Mouse (Mus musculus) hindbrain, embryonic 13.5 days (tissue): ENCODE measurements around the gene Itgb1bp1. TPM values are rescaled to one million over a fixed set of nuclear protein-coding genes. Genes with fewer than 3 reads are reported as not detected.

Experiments used
- ATAC-seq: fragments of 200-750 bp; cut with Nextera tagmentation; 2 replicates; pipeline ENCODE4 v1.8.0; 2017; ENCODE audit warnings: moderate TSS enrichment; ENCODE audit not compliant: low FRiP score
- H3K27ac ChIP-seq: fragments of 300-500 bp; sonication (generic); 2 replicates; pipeline ENCODE4 v1.5.1; 2015; ENCODE audit warnings: inconsistent platforms, mild to moderate bottlenecking, moderate library complexity
- H3K27me3 ChIP-seq: fragments of 300-500 bp; sonication (generic); 2 replicates; pipeline ENCODE4 v1.6.1; 2015; ENCODE audit warnings: mild to moderate bottlenecking, inconsistent platforms
- H3K36me3 ChIP-seq: fragments of 300-500 bp; sonication (generic); 2 replicates; pipeline ENCODE4 v1.6.1; 2015; ENCODE audit warnings: mild to moderate bottlenecking, inconsistent platforms
- H3K4me1 ChIP-seq: fragments of 300-500 bp; sonication (generic); replicated peaks from 2 replicates; pipeline ENCODE4 v1.6.1; 2015; ENCODE audit warnings: inconsistent platforms
- H3K4me2 ChIP-seq: fragments of 300-500 bp; sonication (generic); 2 replicates; pipeline ENCODE4 v1.6.1; 2015; ENCODE audit warnings: inconsistent platforms, mild to moderate bottlenecking, moderate library complexity
- H3K4me3 ChIP-seq: fragments of 300-500 bp; sonication (generic); 2 replicates; pipeline ENCODE4 v1.5.1; 2015; ENCODE audit warnings: mild to moderate bottlenecking, inconsistent platforms
- H3K9ac ChIP-seq: fragments of 300-500 bp; sonication (generic); 2 replicates; pipeline ENCODE4 v1.6.1; 2015; ENCODE audit warnings: mild to moderate bottlenecking, inconsistent platforms
- H3K9me3 ChIP-seq: fragments of 300-500 bp; sonication (generic); 2 replicates; pipeline ENCODE4 v1.6.1; 2016; ENCODE audit warnings: inconsistent platforms
- WGBS: fragments of 180-500 bp; shearing (Covaris S2); methylation state at CpG from one replicate; pipeline ENCODE4 v1.1.7; 2015; 5-methylcytosine and 5-hydroxymethylcytosine counted together
- polyA plus RNA-seq: library from polyadenylated mRNA; unstranded; fragments of >200 nt; fragmentation: Nextera tagmentation; extraction: Ambion mirVana; gene quantifications from 2 replicates; pipeline ENCODE4 v1.2.1, GENCODE M21; 2015

Gene Itgb1bp1
- polyA plus RNA-seq, 1 experiment from 2014 or later: 38.4 TPM

GRCm38 (mm10) chr12:21288716-21289395, 2.8 kb upstream of the Itgb1bp1 start:
- 94% methylated on average over 3 of the region's 3 CpGs for WGBS
- Histone ChIP-seq H3K4me1 (peaks cover 35% of the 10 kb centered on the region), H3K9me3 (no peaks in the 10 kb centered on the region), H3K4me2 (no peak overlapping the region), H3K36me3 (peaks cover 39% of the 10 kb centered on the region), H3K27ac (no peak overlapping the region), H3K27me3 (no peaks in the 10 kb centered on the region), H3K9ac (no peak overlapping the region), H3K4me3 (no peak overlapping the region)
- no peak for ATAC-seq

- H3K9ac ChIP-seq: peak overlapping the region; percentile 90
- no peaks in the 10 kb centered on the region for H3K27me3 ChIP-seq
- peak overlapping the region; percentile 65 for H3K4me3 ChIP-seq
- no peaks in the 10 kb centered on the region for H3K9me3 ChIP-seq
- WGBS: 36% methylated on average over 18 of the region's 18 CpGs
- peak; percentile 55 for ATAC-seq
- peak overlapping the region; percentile 94 for H3K27ac ChIP-seq
- peak overlapping the region; percentile 83 for H3K4me2 ChIP-seq
- H3K4me1 ChIP-seq: peaks cover 35% of the 10 kb centered on the region
- peaks cover 20% of the 10 kb centered on the region for H3K36me3 ChIP-seq
Measured at GRCm38 (mm10) chr12:21286712-21287650, 897 bp upstream of the Itgb1bp1 start.

- Histone ChIP-seq H3K27ac (peak overlapping the region; percentile 94), H3K9me3 (no peaks in the 10 kb centered on the region), H3K4me1 (peaks cover 35% of the 10 kb centered on the region), H3K4me3 (peak overlapping the region; percentile 65), H3K27me3 (no peaks in the 10 kb centered on the region), H3K9ac (peak overlapping the region; percentile 90), H3K36me3 (peaks cover 7% of the 10 kb centered on the region; the same call in 1 of the 2 replicates), H3K4me2 (peak overlapping the region; percentile 83)
- no peak for ATAC-seq
- under 1% methylated on average over 42 of the region's 47 CpGs for WGBS
Measured at GRCm38 (mm10) chr12:21285508-21286242, 409 bp downstream of the Itgb1bp1 start.

- Histone ChIP-seq H3K9me3 (no peaks in the 10 kb centered on the region), H3K27me3 (no peaks in the 10 kb centered on the region), H3K9ac (peak within 1 kb of the TSS; percentile 90), H3K36me3 (no peaks in the 10 kb centered on the region; the same call in 1 of the 2 replicates), H3K4me3 (peak within 1 kb of the TSS; percentile 65), H3K4me2 (peak within 1 kb of the TSS; percentile 83), H3K27ac (peak within 1 kb of the TSS; percentile 94), H3K4me1 (peaks cover 35% of the 10 kb centered on the region)
- no peak for ATAC-seq
- WGBS: 58% methylated on average over 11 of the region's 11 CpGs
Measured at GRCm38 (mm10) chr12:21284761-21285441, 1.2 kb downstream of the Itgb1bp1 start, which contains the start of gene Cpsf3. TSS of gene Cpsf3 (plus strand) at chr12:21285391.

GRCm38 (mm10) chr12:21277352-21277864, 8.7 kb downstream of the Itgb1bp1 start:
- Histone ChIP-seq H3K9ac (no peak overlapping the region), H3K27ac (no peak overlapping the region), H3K4me3 (no peak overlapping the region), H3K4me2 (no peak overlapping the region), H3K36me3 (peaks cover 15% of the 10 kb centered on the region), H3K4me1 (no peaks in the 10 kb centered on the region), H3K27me3 (no peaks in the 10 kb centered on the region), H3K9me3 (no peaks in the 10 kb centered on the region)
- ATAC-seq: no peak
- 86% methylated on average over 1 of the region's 1 CpGs for WGBS

- Histone ChIP-seq H3K9me3 (no peaks in the 10 kb centered on the region), H3K36me3 (peaks cover 42% of the 10 kb centered on the region), H3K27me3 (no peaks in the 10 kb centered on the region), H3K4me2 (no peak overlapping the region), H3K9ac (no peak overlapping the region), H3K27ac (peak overlapping the region; percentile 35; the same call in 1 of the 2 replicates), H3K4me3 (no peak overlapping the region), H3K4me1 (no peaks in the 10 kb centered on the region)
- WGBS: 71% methylated on average over 7 of the region's 7 CpGs
- ATAC-seq: no peak
Measured at GRCm38 (mm10) chr12:21274446-21274845, 11.6 kb downstream of the Itgb1bp1 start.

GRCm38 (mm10) chr12:21268083-21268616, 17.9 kb downstream of the Itgb1bp1 start:
- peaks cover 76% of the 10 kb centered on the region for H3K36me3 ChIP-seq
- ATAC-seq: no peak

GRCm38 (mm10) chr12:21266784-21267098, 19.3 kb downstream of the Itgb1bp1 start:
- H3K4me3 ChIP-seq: no peak overlapping the region
- 79% methylated on average over 2 of the region's 2 CpGs for WGBS
- no peaks in the 10 kb centered on the region for H3K27me3 ChIP-seq
- H3K9ac ChIP-seq: no peak overlapping the region
- no peak overlapping the region for H3K27ac ChIP-seq
- ATAC-seq: peak; percentile 43; the same call in 1 of the 2 replicates
- no peaks in the 10 kb centered on the region for H3K9me3 ChIP-seq
- H3K4me2 ChIP-seq: no peak overlapping the region
- H3K36me3 ChIP-seq: peaks cover 84% of the 10 kb centered on the region
- no peaks in the 10 kb centered on the region for H3K4me1 ChIP-seq

More at GRCm38 (mm10) chr12:21268083-21268616, 17.9 kb downstream of the Itgb1bp1 start:
- H3K27ac ChIP-seq: no peak overlapping the region
- H3K4me1 ChIP-seq: no peaks in the 10 kb centered on the region
- H3K4me2 ChIP-seq: no peak overlapping the region
- H3K9me3 ChIP-seq: no peaks in the 10 kb centered on the region
- 92% methylated on average over 8 of the region's 8 CpGs for WGBS
- H3K9ac ChIP-seq: no peak overlapping the region
- no peaks in the 10 kb centered on the region for H3K27me3 ChIP-seq
- H3K4me3 ChIP-seq: no peak overlapping the region

- peak; percentile 89 for ATAC-seq
- Histone ChIP-seq H3K4me1 (no peaks in the 10 kb centered on the region), H3K27ac (no peak overlapping the region), H3K4me2 (no peak overlapping the region), H3K9me3 (no peaks in the 10 kb centered on the region), H3K9ac (no peak overlapping the region), H3K27me3 (no peaks in the 10 kb centered on the region), H3K36me3 (peaks cover 84% of the 10 kb centered on the region), H3K4me3 (no peak overlapping the region)
- 80% methylated on average over 14 of the region's 14 CpGs for WGBS
Measured at GRCm38 (mm10) chr12:21265946-21266783, 19.9 kb downstream of the Itgb1bp1 start.

- no peaks in the 10 kb centered on the region for H3K27me3 ChIP-seq
- WGBS: 85% methylated on average over 4 of the region's 4 CpGs
- no peak for ATAC-seq
- no peak overlapping the region for H3K4me3 ChIP-seq
- H3K4me2 ChIP-seq: no peak overlapping the region
- no peak overlapping the region; the same call in 1 of the 2 replicates for H3K27ac ChIP-seq
- no peak overlapping the region for H3K9ac ChIP-seq
- no peaks in the 10 kb centered on the region for H3K4me1 ChIP-seq
- no peaks in the 10 kb centered on the region for H3K9me3 ChIP-seq
- peaks cover 83% of the 10 kb centered on the region for H3K36me3 ChIP-seq
Measured at GRCm38 (mm10) chr12:21265501-21265900, 20.6 kb downstream of the Itgb1bp1 start.
